Mouse (Mus musculus) heart, embryonic 12.5 days (tissue): ENCODE data around the gene Oaz1. TPM values are rescaled to one million over a fixed set of nuclear protein-coding genes. Genes with fewer than 3 reads are reported as not detected.
"Not testable (repeated sequence)": the region's sequence is repeated elsewhere in the genome, so short reads cannot be mapped to it uniquely, and the experiment has no call there.

Source experiments
- ATAC-seq: fragments of 200-750 bp; cut with Nextera tagmentation; 2 replicates; pipeline ENCODE4 v1.8.0; 2017; ENCODE audit warnings: moderate TSS enrichment, moderate library complexity; ENCODE audit not compliant: insufficient number of reproducible peaks, low FRiP score
- H3K27ac ChIP-seq: fragments of 300-500 bp; sonication (generic); 2 replicates; pipeline ENCODE4 v1.5.1; 2016; ENCODE audit warnings: mild to moderate bottlenecking, moderate library complexity; ENCODE audit not compliant: poor library complexity, severe bottlenecking
- H3K27me3 ChIP-seq: fragments of 300-500 bp; sonication (generic); replicated peaks from 2 replicates; pipeline ENCODE4 v1.6.1; 2016; ENCODE audit warnings: mild to moderate bottlenecking, moderate library complexity
- H3K36me3 ChIP-seq: fragments of 300-500 bp; sonication (generic); 2 replicates; pipeline ENCODE4 v1.6.1; 2016; ENCODE audit warnings: mild to moderate bottlenecking, moderate library complexity
- H3K4me1 ChIP-seq: fragments of 300-500 bp; sonication (generic); replicated peaks from 2 replicates; pipeline ENCODE4 v1.6.1; 2016; ENCODE audit warnings: mild to moderate bottlenecking
- H3K4me2 ChIP-seq: fragments of 300-500 bp; sonication (generic); 2 replicates; pipeline ENCODE4 v1.6.1; 2016; ENCODE audit warnings: mild to moderate bottlenecking, moderate library complexity
- H3K4me3 ChIP-seq: fragments of 300-500 bp; sonication (generic); 2 replicates; pipeline ENCODE4 v1.5.1; 2016; ENCODE audit warnings: mild to moderate bottlenecking
- H3K9ac ChIP-seq: fragments of 300-500 bp; sonication (generic); 2 replicates; pipeline ENCODE4 v1.6.1; 2016; ENCODE audit warnings: mild to moderate bottlenecking, moderate library complexity
- H3K9me3 ChIP-seq: fragments of 300-500 bp; sonication (generic); replicated peaks from 2 replicates; pipeline ENCODE4 v1.6.1; 2016; ENCODE audit warnings: mild to moderate bottlenecking, moderate library complexity
- WGBS: fragments of 180-500 bp; shearing (Covaris S2); methylation state at CpG from one replicate; pipeline ENCODE4 v1.1.7; 2016; 5-methylcytosine and 5-hydroxymethylcytosine counted together
- polyA plus RNA-seq: library from polyadenylated mRNA; unstranded; fragments of >200 nt; fragmentation: Nextera tagmentation; extraction: Ambion mirVana; gene quantifications from 2 replicates; pipeline ENCODE4 v1.2.1, GENCODE M21; 2016

Gene Oaz1
- polyA plus RNA-seq, 1 experiment from 2014 or later = 1,577 TPM

DNA sequence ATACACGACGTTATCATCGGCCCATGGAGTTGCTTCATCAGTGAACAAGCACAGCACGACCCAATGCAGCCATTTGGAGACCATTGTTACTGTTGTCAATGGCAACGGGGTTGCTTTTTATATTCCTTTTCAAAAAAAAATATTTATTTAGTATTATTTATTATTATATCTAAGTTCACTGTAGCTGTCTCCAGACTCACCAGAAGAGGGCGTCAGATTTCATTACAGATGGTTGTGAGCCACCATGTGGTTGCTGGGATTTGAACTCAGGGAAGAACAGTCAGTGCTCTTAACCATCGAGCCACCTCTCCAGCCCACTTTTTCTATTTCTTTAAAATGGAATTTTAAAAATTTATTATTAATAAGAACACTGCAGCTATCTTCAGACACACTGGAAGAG, 11.7 kb upstream of the Oaz1 start:
- Histone ChIP-seq H3K27me3 (peaks cover 20% of the 10 kb centered on the region; the same call in 1 of the 2 replicates), H3K9me3 (no peaks in the 10 kb centered on the region), H3K4me2 (no peak overlapping the region), H3K4me3 (no peak overlapping the region), H3K9ac (no peak overlapping the region), H3K27ac (no peak overlapping the region), H3K36me3 (no peaks in the 10 kb centered on the region), H3K4me1 (peaks cover 21% of the 10 kb centered on the region)
- 61% methylated on average over 7 of the region's 7 CpGs for WGBS
- no peak for ATAC-seq

DNA sequence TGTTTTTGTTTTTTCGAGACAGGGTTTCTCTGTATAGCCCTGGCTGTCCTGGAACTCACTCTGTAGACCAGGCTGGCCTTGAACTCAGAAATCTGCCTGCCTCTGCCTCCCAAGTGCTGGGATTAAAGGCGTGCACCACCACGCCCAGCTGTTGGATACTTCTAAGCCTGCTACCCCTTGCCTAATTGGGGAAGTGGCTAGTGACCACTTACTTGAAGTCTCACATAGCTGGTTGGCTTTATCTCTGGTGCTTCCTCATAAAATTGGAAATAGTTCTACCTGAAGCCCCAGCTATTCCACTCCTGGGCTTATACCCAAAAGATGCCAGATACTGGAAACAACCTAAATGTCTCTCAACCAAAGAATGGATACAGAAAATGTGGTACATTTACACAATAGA, 10.2 kb upstream of the Oaz1 start:
- not testable (repeated sequence) for H3K9me3 ChIP-seq, H3K27ac ChIP-seq, H3K4me3 ChIP-seq, H3K4me2 ChIP-seq, H3K9ac ChIP-seq, H3K36me3 ChIP-seq, ATAC-seq
- WGBS = 75% methylated on average over 3 of the region's 3 CpGs
- Histone ChIP-seq H3K27me3 (peaks cover 15% of the 10 kb centered on the region; the same call in 1 of the 2 replicates), H3K4me1 (peaks cover 12% of the 10 kb centered on the region)

DNA sequence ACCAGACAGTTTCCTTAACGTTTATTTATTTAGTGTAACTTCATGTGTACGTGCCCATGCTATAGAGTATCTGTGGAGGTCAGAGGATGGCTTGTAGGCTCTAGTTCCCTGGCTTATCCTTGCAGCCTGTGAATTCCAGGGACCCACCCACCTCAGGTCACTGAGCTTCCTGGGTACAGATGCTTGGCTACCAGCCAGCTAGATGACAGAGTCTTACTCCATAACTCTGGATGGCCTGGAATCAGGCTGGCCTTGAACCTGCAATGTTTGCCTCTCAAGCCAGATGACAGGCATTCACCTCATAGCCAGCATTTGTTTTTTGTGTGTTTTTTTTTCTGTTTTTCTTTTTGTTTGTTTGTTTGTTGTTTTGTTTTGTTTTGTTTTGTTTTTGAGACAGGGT, 9.3 kb upstream of the Oaz1 start:
- H3K27ac ChIP-seq = no peak overlapping the region
- H3K4me3 ChIP-seq = no peak overlapping the region
- H3K9ac ChIP-seq = no peak overlapping the region
- ATAC-seq = no peak
- H3K4me1 ChIP-seq = peaks cover 10% of the 10 kb centered on the region
- 58% methylated on average over 2 of the region's 2 CpGs for WGBS
- peaks cover 12% of the 10 kb centered on the region; the same call in 1 of the 2 replicates for H3K27me3 ChIP-seq
- H3K4me2 ChIP-seq = no peak overlapping the region
- no peaks in the 10 kb centered on the region for H3K36me3 ChIP-seq
- no peaks in the 10 kb centered on the region for H3K9me3 ChIP-seq

DNA sequence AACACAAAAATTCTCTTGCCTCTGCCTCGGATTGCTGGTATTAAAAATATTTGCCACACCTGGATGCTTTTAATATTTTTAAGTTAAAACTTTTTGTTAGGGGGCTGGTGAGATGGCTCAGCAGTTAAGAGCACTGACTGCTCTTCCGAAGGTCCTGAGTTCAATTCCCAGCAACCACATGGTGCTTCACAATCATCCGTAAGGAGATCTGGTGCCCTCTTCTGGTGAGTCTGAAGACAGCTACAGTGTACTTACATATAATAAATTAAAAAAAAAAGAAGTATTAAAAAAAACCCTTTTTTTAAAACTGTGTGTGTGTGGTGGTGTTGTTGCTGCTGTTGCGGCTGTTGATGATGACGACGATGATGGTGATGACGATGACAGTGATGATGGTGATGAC, 8.5 kb upstream of the Oaz1 start:
- not testable (repeated sequence) for H3K9me3 ChIP-seq, H3K4me1 ChIP-seq, ATAC-seq, H3K4me2 ChIP-seq, H3K36me3 ChIP-seq, H3K27ac ChIP-seq, H3K4me3 ChIP-seq, H3K9ac ChIP-seq, H3K27me3 ChIP-seq
- 81% methylated on average over 7 of the region's 7 CpGs for WGBS

DNA sequence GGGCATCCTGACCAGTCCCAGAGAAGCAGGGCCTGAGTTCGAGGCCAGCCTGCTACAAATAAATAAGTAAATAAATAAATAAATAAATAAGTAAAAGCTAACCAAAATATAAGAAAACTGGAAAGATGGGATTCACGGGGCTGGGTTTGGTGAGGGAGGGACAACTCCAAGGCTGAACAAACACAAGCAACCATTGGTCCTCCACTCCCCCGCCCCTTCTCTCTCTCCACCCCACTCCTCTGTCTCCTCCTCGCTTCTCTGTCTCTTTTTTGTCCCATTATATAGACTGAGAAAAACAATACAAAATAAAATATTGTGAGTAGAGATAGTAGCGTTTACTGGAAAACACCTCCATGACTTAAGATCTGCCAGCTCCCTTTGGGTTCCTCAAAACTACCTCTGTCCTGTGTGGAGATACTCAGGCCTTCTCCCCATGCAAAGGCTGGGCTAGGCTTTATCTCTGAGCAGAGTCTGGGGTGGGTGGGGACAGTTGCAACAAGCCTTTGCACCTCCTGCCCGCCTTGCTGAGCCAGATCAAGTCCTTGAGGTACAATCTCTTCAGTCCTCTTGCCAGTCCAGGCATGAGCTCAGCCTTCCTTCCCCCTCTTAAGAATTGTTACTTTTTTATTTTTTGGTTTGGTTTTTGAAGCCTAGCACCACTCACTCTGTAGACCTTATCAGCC, 7.7 kb upstream of the Oaz1 start:
- Histone ChIP-seq H3K9me3 (no peaks in the 10 kb centered on the region), H3K36me3 (no peaks in the 10 kb centered on the region), H3K4me3 (no peak overlapping the region), H3K4me2 (no peak overlapping the region), H3K9ac (no peak overlapping the region), H3K27ac (no peak overlapping the region), H3K4me1 (0 out of 2 replicates have a peak, but pooled peaks cover 2% of the 10 kb centered on the region), H3K27me3 (no peaks in the 10 kb centered on the region)
- peak; percentile 72; the same call in 1 of the 2 replicates for ATAC-seq
- 57% methylated on average over 6 of the region's 6 CpGs for WGBS

DNA sequence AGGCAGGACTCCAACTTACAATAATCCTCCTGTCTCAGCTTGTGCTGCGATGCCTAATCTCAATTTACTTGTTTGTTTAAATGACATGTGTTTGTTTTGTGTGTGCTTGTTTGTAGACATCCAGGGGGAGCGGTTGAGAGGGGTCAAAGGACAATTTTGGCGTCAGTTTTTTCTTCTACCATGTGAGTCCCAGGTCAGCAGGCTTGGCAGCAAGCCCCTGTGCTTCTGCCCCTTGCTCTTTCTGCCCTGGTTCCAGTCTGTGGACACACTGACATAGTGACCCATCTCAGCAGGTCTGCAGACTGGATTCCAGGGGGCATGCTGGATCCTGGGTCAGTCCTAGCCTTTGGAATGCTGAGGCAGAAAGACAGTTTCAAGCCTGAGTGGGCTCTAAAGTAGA, 7.0 kb upstream of the Oaz1 start:
- WGBS = 54% methylated on average over 3 of the region's 3 CpGs
- H3K4me2 ChIP-seq = no peak overlapping the region
- H3K4me1 ChIP-seq = 0 out of 2 replicates have a peak, but pooled peaks cover 2% of the 10 kb centered on the region
- ATAC-seq = no peak
- H3K27me3 ChIP-seq = no peaks in the 10 kb centered on the region
- H3K27ac ChIP-seq = no peak overlapping the region
- H3K9ac ChIP-seq = no peak overlapping the region
- no peak overlapping the region for H3K4me3 ChIP-seq
- no peaks in the 10 kb centered on the region for H3K36me3 ChIP-seq
- H3K9me3 ChIP-seq = no peaks in the 10 kb centered on the region

DNA sequence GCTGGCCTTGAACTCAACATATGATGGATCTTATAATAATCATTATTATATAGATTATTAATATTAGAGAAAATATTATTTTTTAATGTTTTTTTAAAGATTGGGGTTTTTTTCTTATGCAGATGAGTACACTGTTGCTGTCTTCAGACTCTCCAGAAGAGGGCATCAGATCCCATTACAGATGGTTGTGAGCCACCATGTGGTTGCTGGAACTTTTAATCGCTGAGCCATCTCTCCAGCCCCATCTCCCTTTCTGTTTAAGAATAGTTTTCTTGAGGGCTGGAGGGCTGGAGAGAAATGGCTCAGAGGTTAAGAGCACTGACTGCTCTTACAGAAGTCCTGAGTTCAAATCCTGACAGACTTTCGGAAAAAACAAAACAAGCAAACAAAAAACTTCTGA, 4.5 kb upstream of the Oaz1 start:
- no peaks in the 10 kb centered on the region for H3K36me3 ChIP-seq
- no peak overlapping the region for H3K4me3 ChIP-seq
- H3K9me3 ChIP-seq = no peaks in the 10 kb centered on the region
- H3K4me2 ChIP-seq = no peak overlapping the region
- 43% methylated on average over 2 of the region's 2 CpGs for WGBS
- H3K9ac ChIP-seq = no peak overlapping the region
- 0 out of 2 replicates have a peak, but pooled peaks cover 2% of the 10 kb centered on the region for H3K4me1 ChIP-seq
- ATAC-seq = no peak
- H3K27ac ChIP-seq = no peak overlapping the region
- no peaks in the 10 kb centered on the region for H3K27me3 ChIP-seq

DNA sequence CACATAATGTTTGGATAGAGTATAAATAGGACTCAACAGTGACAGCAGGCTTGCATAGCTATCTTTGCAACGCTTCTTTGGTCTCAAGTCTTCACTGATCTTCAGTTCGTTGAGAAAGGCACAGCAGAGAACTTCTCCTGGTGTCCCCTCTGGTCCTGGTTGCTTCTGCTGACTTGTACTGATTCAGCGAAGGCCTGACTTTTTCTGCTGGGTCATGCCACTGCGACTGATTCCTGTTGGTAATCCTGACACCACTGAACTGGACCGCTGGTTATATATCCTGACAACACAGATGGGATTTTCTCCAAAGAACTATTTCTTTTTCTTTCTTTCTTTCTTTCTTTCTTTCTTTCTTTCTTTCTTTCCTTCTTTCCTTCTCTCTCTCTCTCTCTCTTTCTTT, 3.9 kb upstream of the Oaz1 start:
- 83% methylated on average over 5 of the region's 5 CpGs for WGBS
- ATAC-seq = no peak
- H3K4me3 ChIP-seq = no peak overlapping the region

DNA sequence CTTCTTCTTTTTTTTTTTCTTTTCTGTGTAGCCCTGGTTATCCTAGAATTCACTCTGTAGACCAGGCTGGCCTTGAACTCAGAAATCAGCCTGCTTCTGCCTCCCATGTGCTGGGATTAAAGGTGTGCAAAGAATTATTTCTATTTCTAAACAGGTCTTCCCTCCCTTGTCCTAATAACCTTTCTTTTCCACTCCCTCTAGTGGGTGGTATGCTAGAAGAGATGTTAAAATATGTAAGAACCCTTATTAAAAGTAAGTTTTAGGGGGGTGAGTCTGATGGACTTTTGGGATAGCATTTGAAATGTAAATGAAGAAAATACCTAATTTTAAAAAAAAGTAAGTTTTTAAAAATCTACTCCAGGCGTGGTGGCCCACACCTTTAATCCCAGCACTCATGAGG, 3.1 kb upstream of the Oaz1 start:
- H3K9me3 ChIP-seq = no peaks in the 10 kb centered on the region
- no peak overlapping the region for H3K4me2 ChIP-seq
- H3K36me3 ChIP-seq = peaks cover under 1% of the 10 kb centered on the region
- no peaks in the 10 kb centered on the region for H3K27me3 ChIP-seq
- no peak for ATAC-seq
- no peak overlapping the region for H3K27ac ChIP-seq
- 77% methylated on average over 1 of the region's 1 CpGs for WGBS
- no peak overlapping the region for H3K4me3 ChIP-seq
- H3K4me1 ChIP-seq = peaks cover 12% of the 10 kb centered on the region
- H3K9ac ChIP-seq = no peak overlapping the region

More for the DNA sequence above, 3.9 kb upstream of the Oaz1 start:
- Histone ChIP-seq H3K9me3 (no peaks in the 10 kb centered on the region), H3K36me3 (no peaks in the 10 kb centered on the region), H3K4me1 (peaks cover 4% of the 10 kb centered on the region; the same call in 1 of the 2 replicates), H3K27ac (no peak overlapping the region), H3K4me2 (no peak overlapping the region), H3K9ac (no peak overlapping the region), H3K27me3 (no peaks in the 10 kb centered on the region)

DNA sequence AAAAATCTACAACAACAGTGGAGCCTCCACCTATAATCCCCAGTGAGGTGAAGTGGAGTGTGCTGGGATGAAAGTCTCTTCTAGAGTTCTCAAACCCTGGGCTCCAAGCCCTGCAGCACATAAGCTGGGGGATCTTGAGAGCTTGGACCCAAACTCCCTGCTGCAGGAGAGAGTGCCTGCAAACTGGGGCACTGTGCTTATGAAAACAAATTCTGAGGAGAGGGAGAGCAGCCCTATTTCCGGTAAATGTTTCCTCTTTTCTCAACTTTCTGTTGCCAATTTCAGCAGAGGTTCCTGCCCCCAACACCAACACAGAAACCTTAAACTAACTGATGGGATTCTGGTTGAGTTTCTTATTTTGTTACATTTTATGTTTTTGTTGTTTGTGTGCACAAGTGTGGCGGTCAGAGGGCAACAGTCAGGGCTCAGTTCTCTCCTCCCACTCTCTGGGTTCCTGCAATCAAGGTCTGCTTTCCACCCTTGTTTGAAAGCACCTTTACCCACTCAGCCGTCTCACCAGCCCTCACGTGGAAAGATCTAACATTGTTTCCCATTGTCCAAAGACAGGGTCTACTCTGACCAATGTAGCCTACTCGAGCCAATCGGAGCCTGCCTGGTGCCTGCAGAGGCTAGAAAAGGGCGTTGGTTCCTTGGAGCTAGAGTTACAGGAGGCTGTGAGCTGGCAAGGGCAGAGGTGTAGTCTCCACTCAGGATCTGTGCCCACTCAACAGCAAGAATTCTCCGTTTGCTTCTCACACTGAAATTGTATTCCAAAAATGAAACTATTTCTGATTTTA, 2.4 kb upstream of the Oaz1 start:
- 60% methylated on average over 8 of the region's 8 CpGs for WGBS
- peaks cover 14% of the 10 kb centered on the region for H3K4me1 ChIP-seq
- no peak overlapping the region for H3K4me3 ChIP-seq
- ATAC-seq = no peak
- H3K27me3 ChIP-seq = no peaks in the 10 kb centered on the region
- H3K36me3 ChIP-seq = peaks cover 5% of the 10 kb centered on the region
- H3K9ac ChIP-seq = 0 out of 2 replicates have a peak overlapping the region, but pooled peaks have one; percentile 13
- peak overlapping the region; percentile 18; the same call in 1 of the 2 replicates for H3K27ac ChIP-seq
- no peak overlapping the region for H3K4me2 ChIP-seq
- H3K9me3 ChIP-seq = no peaks in the 10 kb centered on the region

DNA sequence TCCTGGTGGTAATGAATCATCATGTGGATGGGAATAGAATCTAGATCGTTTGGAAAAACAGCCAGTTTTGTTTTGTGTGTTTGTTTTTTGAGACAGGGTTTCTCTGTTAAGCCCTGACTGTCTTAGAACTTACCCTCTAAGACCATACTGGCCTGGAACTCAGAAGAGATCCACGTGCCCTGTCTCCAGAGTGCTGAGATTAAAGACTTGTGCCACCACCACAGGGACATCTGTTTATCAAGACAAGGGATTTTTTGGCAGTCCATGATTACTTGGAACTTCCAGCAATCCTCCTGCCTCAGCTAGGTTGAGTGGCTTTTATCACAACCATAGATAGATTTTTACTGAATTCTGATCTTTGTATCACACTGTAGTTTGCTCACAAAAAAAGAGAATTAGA, 1.6 kb upstream of the Oaz1 start:
- Histone ChIP-seq H3K9ac (no peak overlapping the region), H3K4me1 (peaks cover 22% of the 10 kb centered on the region), H3K27me3 (no peaks in the 10 kb centered on the region), H3K27ac (no peak overlapping the region), H3K4me2 (no peak overlapping the region), H3K36me3 (peaks cover 13% of the 10 kb centered on the region), H3K4me3 (no peak overlapping the region), H3K9me3 (no peaks in the 10 kb centered on the region)
- 73% methylated on average over 2 of the region's 2 CpGs for WGBS
- no peak for ATAC-seq
